Mouse (Mus musculus) right cerebral cortex, adult 18-20 months (tissue): ENCODE measurements around the gene Zfp579.
"Not testable (repeated sequence)": the region's sequence is repeated elsewhere in the genome, so short reads cannot be mapped to it uniquely, and the experiment has no call there.

Experiments
- DNase-seq: peaks from one replicate; pipeline ENCODE4 v3.0.0; 2022; ENCODE audit warnings: mixed read lengths

Gene Zfp579

GRCm38 (mm10) chr7:4996003-4996895 lies at the start of gene Zfp579:
Gene Zfp579, minus strand, starts transcription at chr7:4996158.
- peak; percentile 92 for DNase-seq

- no peak for DNase-seq
Observed at GRCm38 (mm10) chr7:5044981-5045380, 49.0 kb upstream of the Zfp579 start.

GRCm38 (mm10) chr7:5038940-5039339 lies 43.0 kb upstream of the Zfp579 start:
- DNase-seq, result no peak

GRCm38 (mm10) chr7:5038109-5038732 lies 42.3 kb upstream of the Zfp579 start, which contains the start of gene Zfp784:
Gene Zfp784, minus strand, starts transcription at chr7:5038446.
- peak; percentile 93 for DNase-seq

- no peak for DNase-seq
Observed at GRCm38 (mm10) chr7:5037467-5037866, 41.5 kb upstream of the Zfp579 start.

- no peak for DNase-seq
Observed at GRCm38 (mm10) chr7:5037026-5037425, 41.1 kb upstream of the Zfp579 start.

GRCm38 (mm10) chr7:5036136-5036535 lies 40.2 kb upstream of the Zfp579 start:
- DNase-seq, result no peak

- DNase-seq, result no peak
Observed at GRCm38 (mm10) chr7:5035628-5036027, 39.7 kb upstream of the Zfp579 start.

- DNase-seq, result no peak
Observed at GRCm38 (mm10) chr7:5033818-5034217, 37.9 kb upstream of the Zfp579 start, which contains the start of gene 4632433K11Rik. Gene 4632433K11Rik, plus strand, starts transcription at chr7:5034118.

- DNase-seq, result no peak
Observed at GRCm38 (mm10) chr7:5031496-5031895, 35.5 kb upstream of the Zfp579 start.

GRCm38 (mm10) chr7:5030554-5031275 lies 34.8 kb upstream of the Zfp579 start:
- no peak for DNase-seq

- no peak for DNase-seq
Observed at GRCm38 (mm10) chr7:5029946-5030345, 34.0 kb upstream of the Zfp579 start.

GRCm38 (mm10) chr7:5029543-5029942 lies 33.6 kb upstream of the Zfp579 start:
- no peak for DNase-seq

GRCm38 (mm10) chr7:5021197-5021596 lies 25.2 kb upstream of the Zfp579 start:
- DNase-seq, result no peak

- no peak for DNase-seq
Observed at GRCm38 (mm10) chr7:5020685-5021084, 24.7 kb upstream of the Zfp579 start.

- DNase-seq, result peak; percentile 100
Observed at GRCm38 (mm10) chr7:5020000-5020681, 24.2 kb upstream of the Zfp579 start, which contains the start of the genes Zfp865 and Ccdc106. Gene Zfp865, plus strand, starts transcription at chr7:5020376. Gene Ccdc106, plus strand, starts transcription at chr7:5020553.

GRCm38 (mm10) chr7:5019576-5019975 lies 23.6 kb upstream of the Zfp579 start:
- DNase-seq, result not testable (repeated sequence)

GRCm38 (mm10) chr7:5017931-5018330 lies 22.0 kb upstream of the Zfp579 start:
- no peak for DNase-seq

- no peak for DNase-seq
Observed at GRCm38 (mm10) chr7:5017352-5017751, 21.4 kb upstream of the Zfp579 start.

- no peak for DNase-seq
Observed at GRCm38 (mm10) chr7:5016920-5017319, 21.0 kb upstream of the Zfp579 start.

GRCm38 (mm10) chr7:5016057-5016456 lies 20.1 kb upstream of the Zfp579 start:
- no peak for DNase-seq
